Mouse (Mus musculus): ENCODE measurements at regions not wholly inside any gene's neighbourhood (a gene's known extent, or its start where the extent isn't known, plus 50 kb on each side); places are given as distances from the start of the nearest gene placed in this dataset.

GRCm38 (mm10) chr1:143001112-143001511, 639.4 kb upstream of the B3galt2 start:
- WGBS, result 87% methylated on average over 3 of the region's 3 CpGs
- TF ChIP-seq CTCF (IDR thresholded peaks at IDR 0.05; ENCODE audit: low read depth), result no peak
- ATAC-seq (replicated peaks; ENCODE audit: low FRiP score, low read depth) (no peak), DNase-seq (ENCODE audit: low spot score) (no peak)
- H3K4me3 ChIP-seq (replicated peaks; ENCODE audit: low read depth, low read length), result no peak overlapping the region
- H3K4me1 ChIP-seq (replicated peaks; ENCODE audit: insufficient read depth, low read length), result no peaks in the 10 kb centered on the region
- H3K27me3 ChIP-seq (ENCODE audit: insufficient read depth, low read length), result no peaks in the 10 kb centered on the region
- no peak overlapping the region for H3K4me2 ChIP-seq (ENCODE audit: low read length)
- no peaks in the 10 kb centered on the region for H3K9me3 ChIP-seq (replicated peaks; ENCODE audit: low read length)
- no peaks in the 10 kb centered on the region for H3K36me3 ChIP-seq (ENCODE audit: insufficient read depth, low read length)
- H3K9ac ChIP-seq (ENCODE audit: low read depth, low read length), result no peak overlapping the region
- H3K27ac ChIP-seq, result no peak overlapping the region

DNA sequence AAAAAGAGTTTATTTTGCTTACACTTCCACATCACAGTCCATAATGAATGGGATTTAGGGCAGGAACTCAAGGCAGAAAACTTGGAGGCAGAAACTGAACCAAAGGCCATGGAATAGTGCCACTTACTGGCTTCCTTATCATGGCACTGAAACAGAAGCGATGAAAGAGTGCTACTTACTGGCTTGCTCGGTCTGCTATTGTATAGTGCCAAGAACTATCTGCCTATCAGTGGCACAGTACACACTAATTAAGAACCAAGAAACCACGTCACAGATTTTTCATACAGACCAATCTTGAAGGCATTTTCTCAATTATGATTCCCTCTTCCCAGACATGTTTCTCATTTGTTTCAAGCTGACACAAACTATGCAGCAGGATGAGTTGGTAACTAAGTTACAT, 634.4 kb upstream of the B3galt2 start:
- H3K36me3 ChIP-seq (ENCODE audit: insufficient read depth, low read length), result no peaks in the 10 kb centered on the region
- 84% methylated on average over 3 of the region's 3 CpGs for WGBS
- H3K4me1 ChIP-seq (replicated peaks; ENCODE audit: insufficient read depth, low read length), result no peaks in the 10 kb centered on the region
- DNase-seq (ENCODE audit: low spot score) (no peak), ATAC-seq (replicated peaks; ENCODE audit: low FRiP score, low read depth) (no peak)
- TF ChIP-seq CTCF (IDR thresholded peaks at IDR 0.05; ENCODE audit: low read depth), result no peak
- no peak overlapping the region for H3K4me2 ChIP-seq (ENCODE audit: low read length)
- no peaks in the 10 kb centered on the region for H3K27me3 ChIP-seq (ENCODE audit: insufficient read depth, low read length)
- H3K9ac ChIP-seq (ENCODE audit: low read depth, low read length), result no peak overlapping the region
- H3K27ac ChIP-seq, result no peak overlapping the region
- H3K9me3 ChIP-seq (replicated peaks; ENCODE audit: low read length), result no peaks in the 10 kb centered on the region
- no peak overlapping the region for H3K4me3 ChIP-seq (replicated peaks; ENCODE audit: low read depth, low read length)

GRCm38 (mm10) chr1:143019982-143020381, 620.5 kb upstream of the B3galt2 start:
- H3K9ac ChIP-seq (ENCODE audit: low read depth, low read length), result no peak overlapping the region
- H3K4me2 ChIP-seq (ENCODE audit: low read length), result no peak overlapping the region
- H3K36me3 ChIP-seq (ENCODE audit: insufficient read depth, low read length), result no peaks in the 10 kb centered on the region
- H3K9me3 ChIP-seq (replicated peaks; ENCODE audit: low read length), result no peaks in the 10 kb centered on the region
- no peak for DNase-seq (ENCODE audit: low spot score)
- H3K27ac ChIP-seq, result no peak overlapping the region
- no peaks in the 10 kb centered on the region for H3K27me3 ChIP-seq (ENCODE audit: insufficient read depth, low read length)
- WGBS, result 80% methylated on average over 2 of the region's 2 CpGs
- H3K4me3 ChIP-seq (replicated peaks; ENCODE audit: low read depth, low read length), result no peak overlapping the region
- H3K4me1 ChIP-seq (replicated peaks; ENCODE audit: insufficient read depth, low read length), result no peaks in the 10 kb centered on the region
- TF ChIP-seq CTCF (IDR thresholded peaks at IDR 0.05; ENCODE audit: low read depth), result no peak
- no peak for ATAC-seq (replicated peaks; ENCODE audit: low FRiP score, low read depth)

GRCm38 (mm10) chr1:143053161-143053560, 587.3 kb upstream of the B3galt2 start:
- Histone ChIP-seq H3K4me1 (replicated peaks; ENCODE audit: insufficient read depth, low read length) (no peaks in the 10 kb centered on the region), H3K9ac (ENCODE audit: low read depth, low read length) (no peak overlapping the region), H3K27ac (no peak overlapping the region), H3K27me3 (ENCODE audit: insufficient read depth, low read length) (no peaks in the 10 kb centered on the region), H3K36me3 (ENCODE audit: insufficient read depth, low read length) (no peaks in the 10 kb centered on the region), H3K4me3 (replicated peaks; ENCODE audit: low read depth, low read length) (no peak overlapping the region), H3K4me2 (ENCODE audit: low read length) (no peak overlapping the region), H3K9me3 (replicated peaks; ENCODE audit: low read length) (no peaks in the 10 kb centered on the region)
- TF ChIP-seq CTCF (IDR thresholded peaks at IDR 0.05; ENCODE audit: low read depth), result no peak
- DNase-seq (ENCODE audit: low spot score) (no peak), ATAC-seq (replicated peaks; ENCODE audit: low FRiP score, low read depth) (no peak)
- WGBS, result 61% methylated on average over 2 of the region's 2 CpGs

- WGBS, result 97% methylated on average over 2 of the region's 2 CpGs
- Histone ChIP-seq H3K9ac (ENCODE audit: low read depth, low read length) (no peak overlapping the region), H3K9me3 (replicated peaks; ENCODE audit: low read length) (no peaks in the 10 kb centered on the region), H3K4me1 (replicated peaks; ENCODE audit: insufficient read depth, low read length) (no peaks in the 10 kb centered on the region), H3K4me2 (ENCODE audit: low read length) (no peak overlapping the region), H3K36me3 (ENCODE audit: insufficient read depth, low read length) (no peaks in the 10 kb centered on the region), H3K27ac (no peak overlapping the region), H3K4me3 (replicated peaks; ENCODE audit: low read depth, low read length) (no peak overlapping the region), H3K27me3 (ENCODE audit: insufficient read depth, low read length) (no peaks in the 10 kb centered on the region)
- TF ChIP-seq CTCF (IDR thresholded peaks at IDR 0.05; ENCODE audit: low read depth), result no peak
- ATAC-seq (replicated peaks; ENCODE audit: low FRiP score, low read depth) (no peak), DNase-seq (ENCODE audit: low spot score) (no peak)
Measured at GRCm38 (mm10) chr1:143053599-143053998, 586.9 kb upstream of the B3galt2 start.

DNA sequence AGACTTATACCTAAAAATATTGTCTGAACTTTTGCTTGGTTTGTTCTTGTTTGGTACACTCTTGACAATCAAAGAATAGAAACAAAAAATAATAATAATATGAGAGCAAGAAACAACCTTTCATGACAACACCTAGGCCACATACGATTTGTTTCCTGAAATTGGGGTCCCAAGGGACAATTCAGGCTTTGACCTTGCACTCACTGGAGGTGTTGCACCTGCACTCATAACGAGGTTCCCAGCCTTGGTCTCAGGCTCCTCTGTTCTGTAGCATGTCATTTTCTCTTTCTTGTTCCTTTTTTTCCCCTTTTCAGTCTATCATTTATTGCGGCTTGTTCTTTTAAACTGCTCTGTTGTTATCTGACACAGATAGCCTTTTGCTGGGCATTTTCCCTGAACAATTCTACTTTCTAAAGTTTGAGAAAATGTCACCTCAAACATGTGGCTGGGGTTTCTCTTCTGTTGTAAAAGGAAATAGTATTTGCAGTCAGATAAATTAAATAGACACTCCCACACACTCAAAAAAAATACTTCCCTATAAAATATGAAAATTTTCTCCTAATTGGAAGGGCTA, 585.9 kb upstream of the B3galt2 start:
- Histone ChIP-seq H3K27me3 (ENCODE audit: insufficient read depth, low read length) (no peaks in the 10 kb centered on the region), H3K4me3 (replicated peaks; ENCODE audit: low read depth, low read length) (no peak overlapping the region), H3K4me2 (ENCODE audit: low read length) (no peak overlapping the region), H3K27ac (no peak overlapping the region), H3K4me1 (replicated peaks; ENCODE audit: insufficient read depth, low read length) (no peaks in the 10 kb centered on the region), H3K36me3 (ENCODE audit: insufficient read depth, low read length) (no peaks in the 10 kb centered on the region), H3K9ac (ENCODE audit: low read depth, low read length) (no peak overlapping the region), H3K9me3 (replicated peaks; ENCODE audit: low read length) (no peaks in the 10 kb centered on the region)
- ATAC-seq (replicated peaks; ENCODE audit: low FRiP score, low read depth), result no peak
- no peak for DNase-seq (ENCODE audit: low spot score)
- TF ChIP-seq CTCF (IDR thresholded peaks at IDR 0.05; ENCODE audit: low read depth), result no peak
- WGBS, result 69% methylated on average over 3 of the region's 3 CpGs

All from kidney, postnatal 0 days (tissue).